ENCODE assay signal across 8 mouse cellular contexts in the genomic region with DNA sequence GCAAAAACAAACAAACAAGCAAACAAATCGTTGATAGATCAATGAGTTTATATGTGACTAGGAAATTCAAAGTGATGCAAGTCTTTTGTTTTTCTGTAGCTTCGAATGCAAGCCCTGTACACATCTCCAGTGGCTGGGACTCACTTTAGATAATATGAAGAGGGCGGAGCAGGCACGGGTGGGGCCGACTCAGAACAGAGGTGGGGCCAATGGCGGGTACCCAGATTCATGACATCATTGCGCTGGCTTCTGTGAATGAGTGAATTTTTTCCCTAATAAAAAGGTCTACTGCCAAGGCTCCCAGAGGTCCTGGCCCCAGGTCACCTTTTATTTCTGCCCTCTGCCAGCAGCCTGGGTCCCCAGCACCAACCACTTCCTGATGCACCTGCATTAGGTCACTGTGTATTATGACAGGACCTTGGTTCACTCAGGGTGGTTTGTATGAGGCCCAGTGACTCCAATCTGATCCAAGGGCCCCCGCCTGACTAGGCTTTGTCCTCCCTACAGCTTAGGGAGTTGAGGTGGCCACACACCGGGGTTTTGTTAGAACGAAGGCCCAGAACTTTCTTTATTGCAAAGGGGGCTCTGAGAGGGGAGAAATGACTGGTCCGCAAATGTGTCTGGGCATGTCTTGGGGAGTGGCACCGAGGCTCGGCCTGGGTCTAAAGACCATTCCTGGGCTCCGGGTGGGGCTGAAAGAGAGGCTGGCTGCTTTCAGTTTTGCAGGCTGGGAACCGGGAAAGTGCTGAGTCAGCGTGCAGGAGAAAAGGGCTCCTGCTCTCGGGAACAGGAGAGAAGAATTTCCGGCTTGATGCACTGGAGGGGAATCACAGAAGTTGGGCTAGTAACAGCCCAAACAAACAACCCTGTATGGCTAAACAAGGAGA.
A peak's percentile ranks its signal among the peaks of the same experiment; 100 is the strongest.
DNase-seq lines count a peak whose midpoint lies in the region; ATAC-seq lines count a peak whose summit lies in the region.

No protein-coding gene starts in this region.

- H3K9me3 ChIP-seq in intestine, embryonic 14.5 days (ENCODE audit: control insufficient read depth, low read length) = no peaks in the 10 kb centered on the region
- no peaks in the 10 kb centered on the region for H3K9me3 ChIP-seq in lung, embryonic 15.5 days

- no peak overlapping the region for H3K4me3 ChIP-seq in intestine, embryonic 14.5 days (ENCODE audit: low read depth, low read length)
- H3K4me3 ChIP-seq in lung, embryonic 15.5 days = no peak overlapping the region

- peaks cover 45% of the 10 kb centered on the region for H3K4me1 ChIP-seq in intestine, embryonic 14.5 days (replicated peaks; ENCODE audit: control insufficient read depth, insufficient read depth, low read length)
- H3K4me1 ChIP-seq in lung, embryonic 15.5 days = peaks cover 62% of the 10 kb centered on the region

- peak overlapping the region; percentile 81 for H3K27ac ChIP-seq in intestine, embryonic 14.5 days (ENCODE audit: low read depth)
- 0 out of 2 replicates have a peak overlapping the region, but pooled peaks have one; percentile 21 for H3K27ac ChIP-seq in lung, embryonic 15.5 days

- H3K36me3 ChIP-seq in intestine, embryonic 14.5 days (ENCODE audit: control insufficient read depth, insufficient read depth, low read length) = 0 out of 2 replicates have a peak, but pooled peaks cover 2% of the 10 kb centered on the region
- no peaks in the 10 kb centered on the region for H3K36me3 ChIP-seq in lung, embryonic 15.5 days

- ATAC-seq in intestine, embryonic 14.5 days (replicated peaks; ENCODE audit: low FRiP score, low TSS enrichment, low read depth) = no peak; the same call in 1 of the 2 replicates
- no peak for ATAC-seq in lung, embryonic 15.5 days (ENCODE audit: borderline replicate concordance, extremely low read depth, low FRiP score, low TSS enrichment)
- ATAC-seq in megakaryocyte, adult 5-6 weeks (ENCODE audit: poor library complexity, severe bottlenecking) = no peak

- 51% methylated on average over 18 of the region's 18 CpGs for WGBS in intestine, embryonic 14.5 days
- WGBS in lung, embryonic 15.5 days = 56% methylated on average over 18 of the region's 18 CpGs

- no peaks in the 10 kb centered on the region for H3K27me3 ChIP-seq in intestine, embryonic 14.5 days (replicated peaks; ENCODE audit: control insufficient read depth, insufficient read depth, low read length)
- no peaks in the 10 kb centered on the region for H3K27me3 ChIP-seq in lung, embryonic 15.5 days

- DNase-seq in gastrocnemius, adult 18-20 months (ENCODE audit: low spot score) = peak; percentile 61
- no peak for DNase-seq in gastrocnemius, postnatal 4 days (ENCODE audit: low spot score in 2 of 2)
- peak; percentile 6 for DNase-seq in NIH3T3 (ENCODE audit: low read depth)
- peak; percentile 79 for DNase-seq in intestine, embryonic 14.5 days (ENCODE audit: low spot score)
- DNase-seq in cerebellum, adult 8-10 months = no peak
- DNase-seq in left cerebral cortex, adult 11 months (ENCODE audit: low spot score) = no peak

- no peak overlapping the region for H3K4me2 ChIP-seq in intestine, embryonic 14.5 days (ENCODE audit: low read length)
- H3K4me2 ChIP-seq in lung, embryonic 15.5 days = no peak overlapping the region

- 0 out of 2 replicates have a peak overlapping the region, but pooled peaks have one; percentile 1 for H3K9ac ChIP-seq in intestine, embryonic 14.5 days (ENCODE audit: low read length)
- no peak overlapping the region for H3K9ac ChIP-seq in lung, embryonic 15.5 days

Comparison
In these comparisons a context has a peak if more than half of its experiments do, and no peak if none do; other contexts are left out.
1. DNase-seq: peak in gastrocnemius, adult 18-20 months (single experiment), NIH3T3 (single experiment) and intestine, embryonic 14.5 days (single experiment); none in gastrocnemius, postnatal 4 days (0 of 2), cerebellum, adult 8-10 months (single experiment) and left cerebral cortex, adult 11 months (single experiment).